Mouse (Mus musculus) megakaryocyte-erythroid progenitor cell, adult 5 weeks (primary cell): ENCODE data around the gene Zfp202. TPM values are rescaled to one million over a fixed set of nuclear protein-coding genes. Genes with fewer than 3 reads are reported as not detected.

Source experiments
- polyA plus RNA-seq: library from polyadenylated mRNA; stranded (reverse); fragments of >175 nt; gene quantifications from 2 replicates; pipeline ENCODE4 v1.2.3, GENCODE M21; 2012

Gene Zfp202
- polyA plus RNA-seq: 0.73 and 1.2 TPM in 2 replicates

DNA sequence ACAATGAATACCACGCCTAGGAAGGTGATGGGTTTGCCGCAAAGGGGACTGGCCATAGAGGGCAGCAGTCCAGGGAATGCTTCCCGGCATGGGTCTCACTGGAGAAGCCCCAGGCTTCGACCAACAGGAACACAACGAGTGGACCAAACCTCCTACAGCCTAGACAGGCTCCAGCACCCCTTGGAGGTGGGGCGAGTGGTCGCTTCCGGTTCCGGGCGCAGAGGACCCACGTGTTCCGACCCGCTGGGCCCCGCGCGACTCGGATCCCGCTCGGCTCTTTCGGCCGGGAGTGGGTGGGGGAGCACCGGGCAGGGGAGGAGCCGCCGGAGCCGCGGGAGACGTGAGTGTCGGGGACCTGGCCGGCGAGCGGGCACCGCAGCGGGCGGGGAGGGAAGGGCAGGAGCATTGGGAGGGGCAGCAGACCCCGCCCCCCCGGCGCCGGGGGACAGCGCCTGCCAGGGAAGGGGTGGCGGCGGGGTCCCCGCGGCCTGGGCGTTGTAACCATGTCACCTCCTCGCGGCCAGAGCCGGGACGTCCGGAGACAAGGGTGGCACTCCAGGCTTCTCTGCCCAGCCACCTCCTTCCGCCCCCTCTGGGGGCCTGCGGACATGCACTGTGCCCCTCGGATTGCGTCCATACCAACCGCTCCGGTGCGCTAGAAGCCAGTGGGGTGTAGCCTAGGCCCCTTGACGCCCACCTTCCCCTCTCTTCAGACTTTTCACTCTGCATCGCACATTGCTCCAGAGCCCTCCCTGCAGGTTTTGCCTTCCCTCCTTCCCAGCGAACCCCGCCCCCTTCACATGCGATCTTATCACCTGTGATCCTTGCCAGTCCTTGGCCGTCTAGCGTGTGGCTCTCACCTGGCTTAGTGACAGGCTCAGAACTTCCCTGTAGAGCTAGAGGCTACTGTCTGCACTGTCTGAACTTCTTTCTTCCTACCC lies at the start of gene Zfp202:
TSS of gene Zfp202 (plus strand) at position 219 of the 941 bp plus-strand sequence.

DNA sequence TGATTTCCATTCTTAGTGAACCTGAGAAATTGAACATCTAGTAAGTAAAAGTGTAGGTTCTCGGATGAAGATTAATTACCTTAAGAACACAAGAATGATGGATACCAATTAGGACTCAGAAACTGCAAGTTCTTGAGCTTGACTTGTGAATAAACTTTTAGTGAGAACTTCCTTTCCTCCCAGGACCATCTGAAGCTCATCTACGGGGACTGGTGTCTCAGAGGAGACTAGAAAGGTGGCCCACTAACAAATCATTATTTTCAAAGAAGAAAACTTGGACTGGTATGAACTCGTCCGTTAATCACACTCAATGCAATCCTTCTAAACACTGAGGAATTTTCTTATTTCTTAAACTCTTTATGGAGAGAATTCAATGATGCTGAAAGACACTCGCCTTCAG lies 11.5 kb upstream of the Zfp202 start, which contains the start of gene Olfr986:
TSS of gene Olfr986 (plus strand) at position 301 of the 400 bp plus-strand sequence.

Other genes starting within 250 kb of the Zfp202 start
- not detected in 2 replicates for gene Olfr975, start 240.3 kb upstream of the Zfp202 start, polyA plus RNA-seq
- not detected in 2 replicates for gene Olfr976, start 231.2 kb upstream of the Zfp202 start, polyA plus RNA-seq
- not detected in 2 replicates for gene Olfr978, start 200.2 kb upstream of the Zfp202 start, polyA plus RNA-seq
- not detected in 2 replicates for gene Olfr979, start 188.9 kb upstream of the Zfp202 start, polyA plus RNA-seq
- not detected in 2 replicates for gene Olfr980, start 182.7 kb upstream of the Zfp202 start, polyA plus RNA-seq
- not detected in 2 replicates for gene Olfr981, start 170.9 kb upstream of the Zfp202 start, polyA plus RNA-seq
- gene Olfr982, start 118.5 kb upstream of the Zfp202 start, polyA plus RNA-seq: not detected in 2 replicates
- gene Olfr983, start 98.7 kb upstream of the Zfp202 start, polyA plus RNA-seq: not detected in 2 replicates
- not detected in 2 replicates for gene Olfr984, start 78.1 kb upstream of the Zfp202 start, polyA plus RNA-seq
- gene Olfr985, start 62.1 kb upstream of the Zfp202 start, polyA plus RNA-seq: not detected in 2 replicates
- gene Tmem225, start 44.2 kb upstream of the Zfp202 start, polyA plus RNA-seq: not detected in 2 replicates
- gene Olfr986, start 11.4 kb upstream of the Zfp202 start, polyA plus RNA-seq: not detected in 2 replicates
- 0.02 and 0.31 TPM in 2 replicates for gene Scn3b, start 76.9 kb downstream of the Zfp202 start, polyA plus RNA-seq